Mouse (Mus musculus): ENCODE data around the gene Lamc2.

The Lamc2 gene

GRCm38 (mm10) chr1:153174801-153175200, 11.4 kb downstream of the Lamc2 start:
- DNase-seq: no peak

GRCm38 (mm10) chr1:153173276-153173675, 13.0 kb downstream of the Lamc2 start:
- DNase-seq: no peak

DNA sequence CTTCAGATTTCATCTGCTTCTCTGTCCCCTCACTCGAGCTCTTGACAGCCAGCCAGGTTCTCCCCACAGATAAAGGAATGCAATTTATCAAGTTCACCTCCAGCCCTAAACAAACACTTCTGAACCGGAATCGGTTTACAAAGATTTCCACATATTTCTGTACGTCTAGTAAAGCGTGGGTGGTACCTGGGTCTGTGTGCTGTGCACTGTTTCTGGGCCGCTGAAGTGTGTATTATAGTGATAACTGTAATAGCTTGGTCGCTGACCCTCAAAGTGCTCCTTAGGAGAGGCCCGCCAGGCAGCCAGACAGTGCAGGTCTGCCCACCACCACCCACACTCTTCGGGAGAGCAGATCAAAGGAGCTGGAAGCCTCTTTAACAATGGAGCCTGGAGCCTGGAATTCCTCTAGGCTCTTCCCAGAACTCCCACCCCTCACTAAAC, 13.9 kb downstream of the Lamc2 start:
- no peak for DNase-seq

DNA sequence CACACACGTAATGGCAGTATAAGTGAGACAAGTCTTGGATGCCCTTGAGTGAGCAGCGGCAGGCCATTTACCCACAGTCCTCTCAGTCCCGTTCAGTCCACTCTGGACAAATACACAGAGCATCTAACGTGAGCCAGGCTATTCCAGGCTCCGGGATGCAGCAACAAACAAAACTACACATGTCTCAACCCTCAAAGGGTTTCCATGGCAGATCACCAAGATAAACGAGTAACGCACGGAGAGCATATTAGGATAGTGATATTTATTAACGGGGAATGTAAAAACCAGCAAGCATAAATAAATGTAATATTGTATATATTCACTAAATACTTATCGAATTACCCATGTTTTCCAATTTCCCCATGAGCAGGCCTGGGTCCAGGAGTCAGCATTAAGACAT, 15.2 kb downstream of the Lamc2 start:
- DNase-seq: no peak

DNA sequence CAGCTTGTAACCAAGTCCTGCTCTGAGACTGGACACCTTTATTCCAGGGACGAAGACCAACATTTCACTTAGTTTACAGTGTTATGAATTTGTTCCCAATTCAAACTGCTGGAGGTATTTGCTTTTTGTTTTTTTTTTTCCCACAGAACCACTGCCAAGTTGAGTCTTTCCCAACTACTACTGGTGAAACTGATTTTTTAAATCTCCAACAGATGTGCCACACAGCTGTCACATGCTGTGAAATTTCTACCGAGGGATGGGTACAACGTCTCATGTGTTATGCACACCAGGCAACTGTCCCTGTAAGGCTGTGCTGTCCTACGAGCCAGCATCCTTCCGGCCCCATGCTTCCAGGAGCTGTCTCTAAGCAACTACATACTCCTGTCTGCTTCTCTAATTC, 18.0 kb downstream of the Lamc2 start:
- no peak for DNase-seq

DNA sequence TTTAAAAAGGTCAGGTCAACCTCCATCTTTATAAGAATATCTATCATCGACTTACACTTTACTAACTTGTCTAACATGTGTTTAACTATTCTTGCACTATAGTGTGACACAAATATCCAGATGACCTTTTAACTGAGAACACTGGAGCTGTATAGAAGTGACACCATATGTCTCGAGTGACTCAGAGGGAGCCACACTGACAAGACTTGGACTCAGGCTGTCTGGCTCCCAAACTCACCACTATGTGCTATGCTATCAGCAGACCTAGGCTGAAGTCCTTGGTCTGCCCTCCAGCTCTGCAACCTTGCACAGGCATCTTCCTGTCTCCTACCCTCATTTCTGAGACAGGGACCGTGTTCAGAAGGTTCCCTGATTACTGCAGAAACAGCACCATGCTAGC, 22.4 kb downstream of the Lamc2 start:
- DNase-seq: no peak

DNA sequence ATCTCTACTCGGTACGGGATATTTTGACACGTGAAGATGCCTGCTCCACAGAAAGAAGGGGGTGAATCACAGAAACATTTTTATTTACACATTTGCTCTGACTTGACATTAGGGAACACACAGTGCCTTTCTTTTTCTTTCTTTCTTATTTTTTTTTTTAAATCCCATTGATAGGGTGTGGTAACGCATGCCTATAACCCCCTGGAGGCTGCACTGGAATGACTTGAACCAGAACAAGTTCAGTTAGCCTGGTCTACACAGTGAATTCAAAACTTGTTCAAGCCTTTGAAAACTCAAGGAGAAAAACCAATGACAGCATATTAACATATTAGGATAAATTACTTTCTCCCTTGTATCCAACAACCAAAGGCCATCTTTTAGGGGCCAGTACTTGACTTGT, 27.1 kb downstream of the Lamc2 start:
- DNase-seq: no peak

- DNase-seq: no peak
These were observed 29.1 kb downstream of the Lamc2 start for GRCm38 (mm10) chr1:153157021-153157623.

DNA sequence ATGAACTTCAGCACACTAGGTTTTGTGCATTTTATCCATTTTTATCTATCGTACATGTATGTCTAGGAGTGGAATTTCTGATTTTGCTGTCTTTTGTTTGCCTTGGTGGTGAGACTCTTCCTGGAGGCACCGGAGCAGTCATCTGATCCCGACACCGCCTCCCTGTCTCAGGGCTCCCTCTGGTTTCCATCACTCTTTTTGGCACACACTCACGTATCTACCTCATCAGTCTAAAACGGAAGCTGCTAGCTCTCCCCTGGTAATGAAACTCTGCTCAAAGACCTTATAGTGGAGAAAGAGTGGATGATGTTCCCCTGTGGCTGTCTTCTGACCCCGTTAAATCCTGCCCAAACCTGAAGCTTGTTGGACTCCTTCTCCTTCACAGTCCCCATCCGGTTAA, 30.9 kb downstream of the Lamc2 start:
- DNase-seq: no peak

DNA sequence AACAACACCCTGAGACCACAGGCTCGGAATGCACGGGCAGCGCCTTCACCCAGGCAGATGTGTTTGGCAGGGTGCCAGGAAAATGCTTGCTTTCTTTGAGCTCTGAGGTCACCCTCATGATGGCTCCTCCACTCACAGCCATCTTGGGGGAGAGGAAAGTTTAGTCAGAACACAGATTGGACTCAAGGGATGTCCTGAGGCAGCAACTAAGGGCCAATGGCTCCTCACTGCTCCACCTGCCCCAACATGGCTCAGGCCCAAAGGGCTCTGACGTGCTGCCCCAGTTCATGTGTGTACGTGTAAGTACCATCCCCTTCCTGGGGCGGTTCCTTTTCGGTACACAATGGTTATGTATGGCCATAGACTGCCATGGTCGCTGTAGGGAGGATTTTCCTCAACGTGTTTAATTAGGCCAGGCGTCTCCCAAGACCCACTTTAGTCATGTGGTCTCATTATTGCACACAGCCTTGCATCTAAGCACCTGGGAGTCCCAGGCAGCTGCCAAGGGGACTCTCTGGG, 32.6 kb downstream of the Lamc2 start:
- DNase-seq: no peak

DNA sequence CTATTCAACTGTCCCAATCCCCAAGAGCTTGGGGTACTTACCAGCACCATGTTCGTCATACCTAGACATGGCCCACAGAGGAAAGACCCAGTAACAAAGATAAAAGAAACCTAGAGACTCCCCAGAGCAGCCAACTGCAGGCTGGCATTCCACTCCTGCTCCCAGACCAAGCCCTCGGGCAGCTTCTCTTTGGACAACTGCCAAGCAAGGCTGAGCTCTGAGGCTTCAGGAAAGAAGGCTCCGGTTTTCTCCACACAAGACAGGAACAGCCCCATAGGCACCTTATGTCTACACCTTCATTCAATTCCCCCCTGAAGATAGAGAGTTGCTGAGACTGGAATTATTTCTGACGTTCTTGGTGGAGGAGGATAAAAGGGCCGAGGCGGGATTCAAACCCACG, 33.7 kb downstream of the Lamc2 start:
- no peak for DNase-seq

DNA sequence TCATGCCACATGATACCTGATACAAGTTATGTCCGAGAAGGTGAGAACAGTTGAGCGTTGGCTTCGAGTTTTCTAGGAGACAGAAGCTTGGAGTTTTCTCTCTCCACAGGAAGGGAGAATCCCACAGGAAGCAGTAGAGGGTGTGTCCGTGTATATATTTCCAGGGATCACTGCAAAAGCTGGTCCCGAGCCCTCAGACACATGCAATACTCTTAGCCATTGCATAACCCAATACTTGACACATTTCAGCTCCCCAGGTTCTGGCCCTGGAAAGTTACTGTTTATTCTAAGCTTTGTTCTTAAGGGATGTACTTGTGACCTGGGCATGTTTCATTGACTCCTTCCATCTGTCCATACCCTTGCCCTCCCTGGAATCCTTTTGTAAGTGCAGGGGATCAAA, 40.5 kb downstream of the Lamc2 start:
- no peak for DNase-seq

GRCm38 (mm10) chr1:153144021-153144420, 42.2 kb downstream of the Lamc2 start:
- DNase-seq: no peak

- DNase-seq: no peak
These were observed 45.5 kb downstream of the Lamc2 start for GRCm38 (mm10) chr1:153140747-153141228.

DNA sequence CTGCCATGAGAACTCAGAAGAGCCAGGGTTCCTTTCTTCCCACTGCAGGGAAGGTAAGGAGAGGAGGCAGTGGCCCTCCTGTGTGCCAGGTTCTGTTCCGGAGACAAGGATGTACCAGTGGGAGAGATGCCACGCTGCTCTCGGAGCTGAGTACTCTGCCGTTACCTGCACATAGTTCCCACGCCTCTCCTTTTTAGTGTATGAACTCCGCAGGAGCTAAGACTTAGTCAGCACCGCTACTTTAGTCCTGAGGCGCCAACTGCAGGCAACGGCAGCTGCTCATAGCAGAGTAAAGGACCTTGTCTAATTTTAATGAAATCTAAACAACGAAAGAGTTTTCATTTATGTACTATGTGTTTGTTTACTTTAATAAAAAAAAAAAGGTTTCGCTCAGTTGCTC, 46.0 kb downstream of the Lamc2 start:
- DNase-seq: no peak

DNA sequence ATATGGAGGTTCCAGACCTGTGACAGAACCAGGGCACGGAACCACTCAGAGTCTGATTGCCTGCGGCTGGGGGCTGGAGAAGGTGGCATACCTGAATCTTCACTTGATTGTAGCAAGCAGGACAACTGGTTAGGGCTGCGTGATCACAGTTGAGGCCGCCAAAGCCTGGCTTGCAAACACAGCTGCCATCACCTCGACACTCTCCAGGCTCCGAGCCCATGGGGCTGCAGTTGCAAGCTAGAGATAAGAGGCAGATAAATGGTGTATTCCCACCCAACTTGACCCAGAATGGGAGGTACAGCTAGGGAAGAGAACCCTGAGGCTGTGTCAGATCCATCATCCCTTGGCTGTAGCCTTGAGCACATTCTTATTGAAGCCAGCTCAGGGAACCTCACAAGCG, 46.6 kb downstream of the Lamc2 start:
- DNase-seq: no peak

GRCm38 (mm10) chr1:153138486-153138885, 47.8 kb downstream of the Lamc2 start:
- no peak for DNase-seq

DNA sequence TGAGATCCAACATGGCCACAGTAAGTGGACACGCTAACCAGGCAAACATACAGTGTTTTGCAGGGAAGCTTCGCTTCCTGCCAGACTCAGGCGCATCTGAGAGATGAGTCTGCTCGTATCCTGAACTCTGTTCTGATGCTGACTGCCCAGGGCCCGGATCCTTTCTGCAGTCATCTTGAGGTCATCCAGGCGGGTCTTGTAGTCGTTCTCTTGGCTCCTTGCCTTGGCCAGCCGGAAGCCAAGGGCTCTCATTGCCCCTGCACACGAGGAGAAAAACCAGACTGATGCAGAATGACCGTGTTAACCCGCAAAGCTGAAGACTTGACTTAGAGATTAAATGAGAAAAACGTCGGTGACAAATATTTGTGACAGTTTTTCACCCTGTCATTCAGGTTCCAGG, 49.6 kb downstream of the Lamc2 start:
- no peak for DNase-seq

DNA sequence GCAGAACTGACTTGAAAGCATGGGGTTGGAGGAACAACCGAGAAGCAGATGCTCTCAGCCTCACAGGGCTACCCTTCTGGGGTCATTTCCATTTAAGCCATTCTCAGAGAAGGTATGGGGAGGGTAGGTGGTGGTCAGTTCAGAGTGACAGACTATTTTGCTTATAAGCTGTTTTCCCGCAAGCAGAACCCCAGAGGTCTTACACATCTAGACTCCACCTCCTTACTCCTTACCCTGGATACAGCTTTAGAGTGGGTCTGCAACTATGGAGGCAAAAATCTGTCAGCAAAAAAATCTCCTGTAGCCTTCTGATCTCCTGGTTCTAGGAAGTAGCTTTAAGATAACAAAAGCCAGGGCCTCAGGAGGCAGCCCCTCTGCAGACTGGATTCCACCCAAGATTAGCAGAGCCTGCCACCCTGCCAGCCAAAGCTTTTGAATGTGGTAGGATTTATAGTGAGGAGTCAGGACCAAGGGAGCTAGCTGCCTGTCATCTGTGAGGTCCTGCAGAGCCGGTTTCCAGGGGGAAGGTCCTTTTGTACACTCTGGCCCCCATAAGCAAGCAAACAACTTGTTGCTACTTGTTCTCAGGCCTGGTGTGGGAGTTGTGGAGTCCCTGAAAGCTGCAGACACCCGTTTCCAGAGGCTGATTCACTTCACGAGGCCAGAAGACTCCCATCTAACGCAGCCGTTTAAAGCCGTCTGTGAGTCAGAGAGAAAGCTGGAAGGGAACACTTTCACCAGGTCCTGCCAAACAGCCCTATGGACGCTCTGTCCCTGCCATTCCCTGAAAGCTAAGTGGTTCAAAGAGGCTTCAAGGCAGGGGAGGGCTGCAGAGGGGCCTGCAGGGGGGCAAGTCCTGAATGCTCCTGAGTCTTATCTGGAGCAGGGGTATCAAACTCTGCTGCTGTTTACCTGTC, 52.1 kb downstream of the Lamc2 start:
- no peak for DNase-seq

DNA sequence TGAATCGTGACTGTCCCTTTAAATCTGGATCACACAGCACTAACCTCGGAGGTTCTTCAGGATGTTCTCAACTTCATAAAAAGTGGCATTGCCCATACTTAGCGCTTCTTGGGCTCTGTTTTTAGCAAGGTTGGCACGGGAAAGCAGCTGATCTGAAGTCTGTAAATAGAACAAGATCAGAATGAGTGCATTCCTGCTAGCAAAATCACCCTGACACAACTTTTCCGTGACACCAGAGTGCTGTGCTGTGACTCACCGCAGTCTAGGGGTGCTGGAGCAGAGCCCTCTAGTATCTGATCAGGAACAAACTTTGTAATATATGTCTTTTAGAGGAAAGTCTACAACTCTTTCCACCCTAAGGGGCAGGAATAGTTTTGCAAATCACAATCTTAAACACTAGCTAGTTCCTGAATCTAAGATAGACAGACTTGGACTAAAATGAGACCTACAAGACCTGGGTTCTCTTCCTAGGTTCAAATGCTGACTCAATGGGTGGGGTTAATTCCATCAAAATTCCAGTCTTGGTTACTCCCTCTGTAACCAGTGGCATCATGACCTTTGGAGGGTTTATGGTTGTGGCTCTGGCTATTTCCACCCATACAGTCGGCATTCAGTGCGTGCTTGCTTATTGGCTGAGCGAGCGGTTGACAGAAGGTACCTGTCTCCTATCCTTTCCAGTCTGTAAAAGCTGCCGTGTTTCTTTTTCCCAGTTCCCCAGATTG, 56.1 kb downstream of the Lamc2 start:
- DNase-seq: no peak

- no peak for DNase-seq
These were observed 57.5 kb downstream of the Lamc2 start for GRCm38 (mm10) chr1:153128780-153129179.

DNA sequence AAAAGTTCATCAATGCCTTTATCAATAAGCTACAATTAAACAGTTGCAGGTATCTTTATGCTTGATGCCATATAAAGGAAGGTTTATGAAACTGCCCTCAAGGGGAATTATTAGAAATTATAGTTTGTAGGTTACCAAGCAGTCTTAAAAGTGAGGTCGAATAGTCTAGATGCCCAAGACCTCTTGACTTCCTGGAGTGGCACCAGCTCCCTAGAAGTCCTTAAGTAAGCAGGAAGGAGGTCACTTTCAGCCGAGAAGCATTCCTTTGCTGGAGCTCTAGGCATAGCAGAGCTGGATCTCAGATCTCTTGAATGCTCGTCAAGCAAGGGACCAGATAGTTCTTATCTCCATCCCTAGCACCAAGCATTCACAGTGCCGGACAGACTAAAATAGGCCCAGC, 58.6 kb downstream of the Lamc2 start:
- no peak for DNase-seq

Data from right cerebral cortex, postnatal 25 days (tissue).